Mouse (Mus musculus): ENCODE measurements around the gene Hpse2.

DNA sequence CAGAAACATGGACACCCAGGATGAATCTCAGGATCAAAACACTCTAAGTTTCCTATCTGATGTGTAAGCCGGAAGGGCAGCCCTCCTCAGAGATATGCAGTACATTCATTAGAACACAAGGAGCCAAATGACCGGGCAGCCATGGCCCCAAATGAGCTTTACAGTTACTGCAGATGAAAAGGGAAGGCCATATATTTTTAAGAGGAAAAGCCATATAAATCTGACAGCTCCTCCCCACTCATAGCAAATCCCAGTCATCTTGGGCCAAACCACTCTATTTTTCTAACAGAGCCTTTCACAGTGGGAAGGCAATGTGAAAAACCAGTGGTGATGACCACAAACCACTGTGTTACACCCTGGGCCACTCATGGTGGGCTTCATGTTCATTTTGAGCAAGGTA is 549.9 kb downstream of the Hpse2 start:
- TF ChIP-seq CTCF (IDR thresholded peaks at IDR 0.05; ENCODE audit: borderline replicate concordance, control insufficient read depth, extremely low read depth, insufficient read depth, low read length, poor library complexity), result no peak
- TF ChIP-seq POLR2A (IDR thresholded peaks at IDR 0.05; ENCODE audit: control insufficient read depth, extremely low read depth, insufficient read depth, low read length, poor library complexity), result no peak

All from thymus, adult 2 months (tissue).